Mouse (Mus musculus) limb, embryonic 10.5 days (tissue): ENCODE results near the gene Fkbpl. TPM values are rescaled to one million over a fixed set of nuclear protein-coding genes. Genes with fewer than 3 reads are reported as not detected.

Source experiments
- DNase-seq: peaks from one replicate; pipeline ENCODE4 v3.0.0-alpha.2; 2017; ENCODE audit warnings: low spot score
- H3K27ac ChIP-seq: fragments of 300-500 bp; sonication (generic); 2 replicates; pipeline ENCODE4 v1.5.1; 2016; ENCODE audit warnings: mild to moderate bottlenecking
- H3K27me3 ChIP-seq: fragments of 300-500 bp; sonication (generic); 2 replicates; pipeline ENCODE4 v1.6.1; 2016; ENCODE audit warnings: low read depth, mild to moderate bottlenecking; ENCODE audit not compliant: poor library complexity, severe bottlenecking
- H3K36me3 ChIP-seq: fragments of 300-500 bp; sonication (generic); 2 replicates; pipeline ENCODE4 v1.6.1; 2016; ENCODE audit warnings: mild to moderate bottlenecking, moderate library complexity
- H3K4me1 ChIP-seq: fragments of 300-500 bp; sonication (generic); 2 replicates; pipeline ENCODE4 v1.6.1; 2016
- H3K4me3 ChIP-seq: fragments of 300-500 bp; sonication (generic); 2 replicates; pipeline ENCODE4 v1.5.1; 2016; ENCODE audit warnings: mild to moderate bottlenecking, moderate library complexity
- H3K9me3 ChIP-seq: fragments of 300-500 bp; sonication (generic); replicated peaks from 2 replicates; pipeline ENCODE4 v1.6.1; 2016; ENCODE audit warnings: mild to moderate bottlenecking
- WGBS: fragments of 180-500 bp; shearing (Covaris S2); methylation state at CpG from one replicate; pipeline ENCODE4 v1.1.7; 2016; 5-methylcytosine and 5-hydroxymethylcytosine counted together
- polyA plus RNA-seq: library from polyadenylated mRNA; unstranded; fragments of >200 nt; fragmentation: Nextera tagmentation; extraction: Ambion mirVana; gene quantifications from 2 replicates; pipeline ENCODE4 v1.2.1, GENCODE M21; 2016

Fkbpl gene
- polyA plus RNA-seq, 1 experiment from 2014 or later: 17.9 TPM

DNA sequence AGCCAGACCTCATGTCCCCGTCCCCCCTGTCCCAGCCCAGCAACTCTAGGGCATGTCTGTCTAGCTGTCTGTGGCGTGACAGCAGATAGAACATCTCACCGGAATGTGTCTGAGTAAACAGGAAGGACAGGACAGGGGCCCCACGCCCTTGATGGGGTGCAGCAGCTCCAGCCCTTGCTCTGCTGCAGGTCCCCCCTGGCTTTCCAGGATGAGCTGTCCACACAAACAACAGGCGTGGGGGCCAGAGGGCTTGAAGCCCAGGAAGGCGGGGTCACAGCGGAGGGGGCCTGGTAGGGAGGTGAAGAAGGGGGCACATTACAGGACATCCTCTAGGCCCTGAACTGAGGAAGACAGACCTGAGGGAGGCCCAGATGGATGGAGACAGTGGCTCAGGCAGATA lies 10.6 kb downstream of the Fkbpl start:
- Histone ChIP-seq H3K4me1 (peaks cover 25% of the 10 kb centered on the region), H3K9me3 (no peaks in the 10 kb centered on the region), H3K27me3 (peaks cover 18% of the 10 kb centered on the region), H3K36me3 (peaks cover 58% of the 10 kb centered on the region), H3K4me3 (no peak overlapping the region; the same call in 1 of the 2 replicates), H3K27ac (no peak overlapping the region)
- no peak for DNase-seq
- WGBS: 84% methylated on average over 7 of the region's 7 CpGs

DNA sequence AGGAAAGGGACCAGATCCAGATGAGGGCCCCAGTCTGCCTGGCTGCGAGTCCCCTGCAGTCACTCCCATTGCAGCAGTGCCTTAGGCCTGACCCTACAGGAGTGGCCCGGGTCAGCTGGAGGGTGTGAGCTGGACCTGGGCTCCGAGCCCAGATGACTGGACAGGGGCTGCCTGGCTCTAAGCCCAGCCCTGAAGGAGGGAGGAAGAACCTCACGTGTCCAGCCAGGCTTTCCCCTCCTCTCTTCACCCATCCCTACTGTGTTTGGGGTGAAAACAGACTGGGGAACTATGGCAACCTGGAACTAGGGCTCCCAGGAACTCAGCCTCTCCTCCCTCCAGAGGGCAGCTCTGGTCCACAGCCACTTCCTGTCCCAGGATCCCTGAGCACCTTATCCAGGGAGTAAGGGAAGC lies 11.0 kb downstream of the Fkbpl start:
- H3K9me3 ChIP-seq: no peaks in the 10 kb centered on the region
- H3K36me3 ChIP-seq: peaks cover 53% of the 10 kb centered on the region
- no peak overlapping the region for H3K4me3 ChIP-seq
- DNase-seq: no peak
- no peak overlapping the region for H3K27ac ChIP-seq
- peaks cover 22% of the 10 kb centered on the region for H3K27me3 ChIP-seq
- WGBS: 72% methylated on average over 4 of the region's 4 CpGs
- peaks cover 29% of the 10 kb centered on the region for H3K4me1 ChIP-seq

DNA sequence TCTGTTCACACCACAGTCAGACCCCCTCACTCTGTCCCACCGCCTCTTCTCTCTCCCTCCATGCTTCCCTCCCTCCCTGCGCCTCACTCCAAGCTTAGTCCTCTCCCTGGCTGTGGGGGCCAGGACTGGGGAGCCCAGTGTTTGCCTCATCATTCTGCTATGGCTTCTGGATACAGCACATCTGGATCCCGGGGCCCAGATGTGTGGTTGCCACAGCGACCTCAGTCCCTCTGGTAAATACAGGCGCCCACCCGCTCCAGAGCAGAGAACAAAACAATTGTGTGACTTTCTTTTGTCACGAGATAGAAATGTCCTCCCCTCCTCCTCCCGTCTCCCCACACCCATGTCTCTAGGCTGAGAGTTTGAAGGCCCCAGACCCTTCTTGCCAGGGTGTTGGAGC lies 12.1 kb downstream of the Fkbpl start:
- peaks cover 43% of the 10 kb centered on the region for H3K36me3 ChIP-seq
- no peaks in the 10 kb centered on the region for H3K9me3 ChIP-seq
- peak overlapping the region; percentile 36; the same call in 1 of the 2 replicates for H3K27ac ChIP-seq
- 73% methylated on average over 8 of the region's 8 CpGs for WGBS
- no peak for DNase-seq
- H3K27me3 ChIP-seq: peaks cover 33% of the 10 kb centered on the region
- H3K4me3 ChIP-seq: no peak overlapping the region
- H3K4me1 ChIP-seq: peaks cover 40% of the 10 kb centered on the region

DNA sequence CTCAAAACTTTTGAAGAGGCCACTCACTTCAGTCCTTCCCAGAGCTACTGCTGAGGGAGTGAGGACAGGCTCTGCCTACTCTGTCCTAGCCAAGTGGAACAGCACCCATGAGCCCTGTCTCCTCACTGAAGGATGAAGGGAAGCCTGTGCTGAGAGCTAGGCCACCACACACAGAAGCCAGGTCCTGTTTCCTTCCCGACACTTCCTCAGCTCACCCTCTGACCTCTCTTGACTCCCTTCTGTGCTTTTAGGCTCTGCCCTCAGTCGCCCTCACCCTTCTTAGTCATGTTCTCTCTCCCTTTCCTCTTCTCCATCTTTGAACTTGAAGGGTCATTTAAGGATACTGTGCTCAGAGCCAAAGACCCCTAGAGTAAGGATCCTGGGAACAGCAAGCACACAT lies 12.7 kb downstream of the Fkbpl start:
- no peaks in the 10 kb centered on the region for H3K9me3 ChIP-seq
- H3K27me3 ChIP-seq: peaks cover 34% of the 10 kb centered on the region
- H3K4me3 ChIP-seq: no peak overlapping the region
- DNase-seq: no peak
- no peak overlapping the region for H3K27ac ChIP-seq
- peaks cover 40% of the 10 kb centered on the region for H3K4me1 ChIP-seq
- H3K36me3 ChIP-seq: peaks cover 36% of the 10 kb centered on the region
- 28% methylated on average over 2 of the region's 2 CpGs for WGBS

DNA sequence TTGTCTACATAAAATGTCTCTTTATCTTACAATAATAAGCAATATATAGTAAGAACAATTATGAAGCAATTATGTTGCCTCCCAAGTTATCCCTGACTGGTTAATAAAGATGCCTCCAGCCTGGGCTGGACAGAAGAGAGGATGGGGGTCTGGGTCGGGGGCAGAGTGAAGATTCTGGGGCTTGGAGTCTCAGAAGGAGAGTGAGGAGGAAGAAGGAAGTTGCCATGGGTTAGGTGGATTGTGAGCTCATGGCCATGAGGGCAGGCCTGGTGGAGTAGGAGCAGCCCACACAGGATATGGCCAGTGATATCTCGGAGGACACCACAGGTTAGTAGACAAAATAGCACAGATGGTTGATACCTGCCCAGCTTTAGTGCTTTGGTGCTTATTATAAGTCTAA lies 13.6 kb downstream of the Fkbpl start:
- Histone ChIP-seq H3K27me3 (peaks cover 38% of the 10 kb centered on the region), H3K9me3 (no peaks in the 10 kb centered on the region), H3K4me1 (peaks cover 40% of the 10 kb centered on the region), H3K27ac (no peak overlapping the region), H3K4me3 (no peak overlapping the region), H3K36me3 (peaks cover 28% of the 10 kb centered on the region)
- no peak for DNase-seq
- 85% methylated on average over 2 of the region's 2 CpGs for WGBS

DNA sequence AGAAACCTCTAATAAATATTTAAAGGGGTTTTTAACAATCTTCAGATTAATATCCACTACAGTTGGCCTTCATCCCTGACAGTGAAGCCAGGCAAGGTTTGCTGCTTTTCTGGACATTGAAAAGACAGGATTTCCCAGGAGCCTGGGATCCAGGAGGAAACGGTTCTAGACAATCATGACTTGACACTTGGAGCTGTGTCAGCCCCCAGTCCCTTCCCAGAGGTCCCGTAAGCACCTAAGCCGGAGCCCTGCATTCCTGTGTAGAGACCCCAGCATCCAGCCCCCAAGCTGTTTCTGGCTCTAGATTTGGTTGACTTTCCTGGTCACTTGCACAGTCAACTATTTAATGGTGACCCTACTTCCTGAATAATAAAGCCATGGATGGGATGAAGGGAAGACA lies 14.0 kb downstream of the Fkbpl start:
- DNase-seq: no peak
- Histone ChIP-seq H3K27ac (no peak overlapping the region), H3K4me3 (no peak overlapping the region), H3K27me3 (peaks cover 41% of the 10 kb centered on the region), H3K36me3 (peaks cover 23% of the 10 kb centered on the region), H3K9me3 (no peaks in the 10 kb centered on the region), H3K4me1 (peaks cover 40% of the 10 kb centered on the region)
- 85% methylated on average over 3 of the region's 3 CpGs for WGBS

DNA sequence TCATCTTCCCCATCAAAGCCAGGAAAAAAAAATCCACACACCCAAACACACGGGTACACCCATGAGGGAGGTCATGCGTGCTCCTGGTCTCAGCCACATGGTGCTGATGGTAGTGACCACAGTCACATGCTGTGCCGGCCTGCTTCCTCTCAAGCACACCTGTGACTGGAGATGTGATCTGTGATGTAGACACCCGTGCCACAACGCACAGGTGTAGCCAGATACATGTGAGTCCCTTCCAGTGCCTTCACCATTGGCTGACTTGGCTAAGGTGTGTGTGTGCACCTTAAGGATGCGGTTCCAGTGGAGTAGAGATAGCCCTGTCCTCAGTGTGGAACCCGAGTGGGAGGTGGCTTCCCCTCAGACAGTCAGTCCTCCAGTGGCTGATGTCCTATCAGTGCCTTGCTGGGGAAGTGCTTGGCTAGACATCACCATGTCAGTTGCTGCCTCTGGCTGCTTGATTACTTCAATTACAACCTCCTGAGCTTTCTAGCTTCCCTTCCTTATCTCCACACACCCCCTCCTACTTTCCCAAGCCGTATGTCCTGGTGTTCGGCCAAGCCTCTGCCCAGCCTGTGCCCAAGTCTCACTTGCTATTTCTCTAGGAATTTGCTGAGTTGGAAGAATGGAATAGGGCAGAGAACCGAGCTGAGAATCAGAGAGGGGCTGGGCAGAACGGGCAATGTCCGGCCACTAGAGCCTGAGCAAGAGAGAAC lies 14.8 kb downstream of the Fkbpl start:
- peaks cover 16% of the 10 kb centered on the region for H3K36me3 ChIP-seq
- 67% methylated on average over 12 of the region's 12 CpGs for WGBS
- no peaks in the 10 kb centered on the region for H3K9me3 ChIP-seq
- peaks cover 49% of the 10 kb centered on the region for H3K27me3 ChIP-seq
- no peak for DNase-seq
- H3K27ac ChIP-seq: no peak overlapping the region
- peaks cover 40% of the 10 kb centered on the region for H3K4me1 ChIP-seq
- H3K4me3 ChIP-seq: no peak overlapping the region

DNA sequence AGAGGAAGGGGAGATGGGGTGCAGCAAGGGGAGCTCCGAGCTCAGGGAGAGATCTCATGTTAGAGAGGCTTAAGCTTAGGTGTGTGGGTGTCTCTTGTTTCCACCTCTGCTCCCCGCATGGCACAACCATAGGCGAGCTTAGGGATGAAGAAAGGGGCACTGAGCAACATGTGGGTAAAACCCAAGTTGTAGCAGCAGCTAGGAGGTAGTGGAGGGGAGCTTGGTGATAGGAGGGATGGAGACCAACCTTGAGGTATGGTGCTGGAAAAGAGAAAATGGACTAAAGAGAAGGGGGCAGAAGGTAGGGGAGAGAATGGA lies 15.3 kb downstream of the Fkbpl start:
- no peak overlapping the region for H3K27ac ChIP-seq

DNA sequence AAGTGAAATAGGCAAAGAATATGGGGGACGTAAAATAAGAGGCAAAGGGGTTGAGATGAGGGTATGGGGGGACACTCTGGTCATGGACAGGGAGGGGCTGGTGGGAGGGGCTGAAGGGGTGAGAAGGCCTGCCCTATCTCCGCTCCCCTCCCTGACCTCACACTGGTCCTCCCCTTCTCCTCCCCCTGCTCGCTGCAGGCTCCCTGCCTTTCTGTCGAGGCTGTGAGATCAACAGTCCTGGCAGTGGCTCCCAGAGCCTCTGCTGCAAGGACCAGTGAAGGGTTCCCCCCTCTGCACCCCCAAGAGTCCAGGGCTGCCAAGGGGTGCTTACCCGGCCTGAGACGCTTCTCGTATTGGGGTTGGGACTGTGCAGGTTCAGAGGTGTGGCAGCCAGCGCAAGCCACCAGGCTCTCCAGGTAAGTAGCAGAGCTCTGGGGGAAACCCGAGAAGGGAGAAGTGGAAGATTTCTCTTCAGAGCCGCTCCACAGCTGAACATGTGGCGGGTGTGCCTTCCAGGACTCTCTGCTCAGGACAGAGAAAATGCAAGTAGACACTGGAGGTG lies 15.8 kb downstream of the Fkbpl start:
- no peaks in the 10 kb centered on the region for H3K9me3 ChIP-seq
- no peak for DNase-seq
- peaks cover 37% of the 10 kb centered on the region for H3K4me1 ChIP-seq
- H3K4me3 ChIP-seq: peak overlapping the region; percentile 30; the same call in 1 of the 2 replicates
- peaks cover 6% of the 10 kb centered on the region; the same call in 1 of the 2 replicates for H3K36me3 ChIP-seq
- H3K27me3 ChIP-seq: peaks cover 51% of the 10 kb centered on the region
- no peak overlapping the region for H3K27ac ChIP-seq
- WGBS: 39% methylated on average over 10 of the region's 11 CpGs

More for the DNA sequence above, 15.3 kb downstream of the Fkbpl start:
- H3K36me3 ChIP-seq: peaks cover 11% of the 10 kb centered on the region
- H3K27me3 ChIP-seq: peaks cover 49% of the 10 kb centered on the region
- WGBS: 63% methylated on average over 3 of the region's 3 CpGs
- H3K4me3 ChIP-seq: no peak overlapping the region
- no peak for DNase-seq
- no peaks in the 10 kb centered on the region for H3K9me3 ChIP-seq
- peaks cover 40% of the 10 kb centered on the region for H3K4me1 ChIP-seq

DNA sequence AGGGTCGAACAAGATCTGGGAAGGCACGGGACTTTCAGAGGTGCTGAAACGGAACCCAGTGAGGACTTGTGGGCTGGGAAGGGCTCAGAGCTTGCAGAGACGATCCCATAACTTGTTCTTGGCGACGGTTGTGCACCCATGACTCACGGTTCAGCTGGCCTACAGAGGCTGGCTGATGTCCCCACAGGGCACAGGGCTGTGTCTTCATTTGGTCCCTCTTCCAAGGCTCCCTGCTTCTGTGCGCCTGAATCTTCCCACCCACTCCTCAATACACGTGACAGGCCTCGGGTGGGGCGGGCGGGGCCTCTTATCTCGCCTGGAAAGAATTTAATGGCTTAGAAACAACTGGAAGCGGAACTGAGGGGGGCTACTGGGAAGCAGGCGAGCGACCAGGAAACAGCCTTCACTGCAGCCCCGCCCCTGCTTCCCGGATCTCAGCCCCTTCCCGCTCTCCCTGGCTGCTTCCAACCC lies 16.6 kb downstream of the Fkbpl start:
- 7% methylated on average over 19 of the region's 19 CpGs for WGBS
- peaks cover 31% of the 10 kb centered on the region for H3K4me1 ChIP-seq
- no peak for DNase-seq
- peak overlapping the region; percentile 30 for H3K4me3 ChIP-seq
- no peak overlapping the region for H3K27ac ChIP-seq
- H3K36me3 ChIP-seq: 0 out of 2 replicates have a peak, but pooled peaks cover 2% of the 10 kb centered on the region
- peaks cover 54% of the 10 kb centered on the region for H3K27me3 ChIP-seq
- H3K9me3 ChIP-seq: no peaks in the 10 kb centered on the region

DNA sequence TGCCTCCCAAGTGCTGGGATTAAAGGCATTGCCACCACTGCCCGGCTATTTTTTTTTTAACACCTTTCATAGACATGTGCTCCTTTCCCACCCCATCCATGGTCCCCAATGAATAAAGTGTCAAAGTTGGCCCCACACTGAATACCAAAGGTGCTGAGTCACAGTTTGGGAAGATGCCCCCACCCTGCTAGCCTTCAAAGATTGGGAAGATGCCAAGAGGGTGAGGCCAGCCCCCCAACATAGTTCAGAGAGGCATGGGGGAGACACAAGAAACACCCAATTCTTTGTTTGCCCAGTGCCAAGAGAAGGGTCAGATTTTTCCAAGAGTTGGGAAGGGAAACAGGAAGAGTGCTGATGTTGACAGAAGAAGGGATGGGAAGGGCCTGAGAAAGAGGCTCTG lies 17.9 kb downstream of the Fkbpl start:
- H3K4me3 ChIP-seq: no peak overlapping the region
- H3K9me3 ChIP-seq: no peaks in the 10 kb centered on the region
- 79% methylated on average over 1 of the region's 1 CpGs for WGBS
- no peaks in the 10 kb centered on the region for H3K36me3 ChIP-seq
- peaks cover 54% of the 10 kb centered on the region for H3K27me3 ChIP-seq
- peaks cover 17% of the 10 kb centered on the region for H3K4me1 ChIP-seq
- no peak overlapping the region for H3K27ac ChIP-seq
- no peak for DNase-seq

DNA sequence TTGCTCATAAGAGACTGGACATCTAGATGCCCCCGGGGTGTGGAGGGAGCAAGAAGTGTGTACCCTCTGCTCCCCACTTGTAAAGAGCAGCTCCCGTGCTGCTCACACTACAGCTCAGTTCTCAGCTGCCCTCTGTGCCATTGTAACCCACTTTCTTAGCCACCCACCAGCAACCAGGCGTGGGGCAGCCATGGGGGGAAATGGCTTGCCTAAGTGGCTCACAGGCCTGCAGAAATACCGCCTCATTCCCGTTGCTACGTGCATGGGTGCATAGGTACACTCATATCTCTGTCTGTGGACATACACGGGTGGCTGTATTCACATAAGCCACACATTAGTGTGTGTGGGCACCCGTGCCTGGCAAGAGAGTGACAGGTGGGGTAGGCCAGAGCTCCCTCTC lies 18.4 kb downstream of the Fkbpl start:
- Histone ChIP-seq H3K4me3 (no peak overlapping the region), H3K27ac (no peak overlapping the region), H3K27me3 (peaks cover 57% of the 10 kb centered on the region), H3K36me3 (no peaks in the 10 kb centered on the region), H3K9me3 (no peaks in the 10 kb centered on the region), H3K4me1 (peaks cover 15% of the 10 kb centered on the region)
- WGBS: 82% methylated on average over 8 of the region's 8 CpGs
- no peak for DNase-seq

DNA sequence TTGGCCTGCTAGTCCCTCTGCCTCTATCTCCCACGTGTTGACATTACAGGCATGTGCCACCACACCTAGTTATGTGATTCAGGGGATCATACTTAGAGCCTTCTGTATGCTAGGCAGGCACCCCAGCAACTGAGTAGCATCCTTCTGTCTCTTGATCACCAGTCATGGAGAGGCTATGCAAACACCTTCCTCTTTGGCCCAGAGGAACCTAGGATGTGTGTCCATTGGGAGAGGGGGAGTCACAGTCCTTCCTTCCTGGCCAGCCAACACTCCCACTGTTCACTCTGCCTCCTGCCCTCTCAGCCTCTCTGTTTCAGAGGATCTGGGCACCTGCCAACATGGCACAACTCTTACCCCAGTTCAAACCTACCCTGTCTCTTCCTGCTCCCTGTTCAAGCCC lies 19.0 kb downstream of the Fkbpl start:
- H3K36me3 ChIP-seq: no peaks in the 10 kb centered on the region
- H3K4me3 ChIP-seq: no peak overlapping the region
- WGBS: 40% methylated on average over 1 of the region's 1 CpGs
- no peak overlapping the region for H3K27ac ChIP-seq
- peaks cover 58% of the 10 kb centered on the region for H3K27me3 ChIP-seq
- H3K4me1 ChIP-seq: peaks cover 15% of the 10 kb centered on the region
- no peaks in the 10 kb centered on the region for H3K9me3 ChIP-seq
- DNase-seq: no peak
